Mouse (Mus musculus) forebrain, embryonic 14.5 days (tissue): ENCODE results near the gene Acaca. TPM values are rescaled to one million over a fixed set of nuclear protein-coding genes. Genes with fewer than 3 reads are reported as not detected.
"Not testable (repeated sequence)": the region's sequence is repeated elsewhere in the genome, so short reads cannot be mapped to it uniquely, and the experiment has no call there.

Source experiments
- ATAC-seq: fragments of 200-750 bp; cut with Nextera tagmentation; 2 replicates; pipeline ENCODE4 v1.8.0; 2017; ENCODE audit warnings: mild to moderate bottlenecking, moderate library complexity
- DNase-seq: peaks from one replicate; pipeline ENCODE4 v3.0.0-alpha.2; 2015; ENCODE audit warnings: low spot score
- H3K27ac ChIP-seq: fragments of 300-500 bp; sonication (generic); 2 replicates; pipeline ENCODE4 v1.5.1; 2014; ENCODE audit warnings: low read depth, mild to moderate bottlenecking, control low read depth, low read length, moderate library complexity
- H3K27me3 ChIP-seq: fragments of 300-500 bp; sonication (generic); replicated peaks from 2 replicates; pipeline ENCODE4 v1.6.1; 2014; ENCODE audit warnings: low read length, control low read depth, mixed read lengths; ENCODE audit not compliant: control insufficient read depth, insufficient read depth
- H3K36me3 ChIP-seq: fragments of 300-500 bp; sonication (generic); 2 replicates; pipeline ENCODE4 v1.6.1; 2014; ENCODE audit warnings: low read length, control low read depth; ENCODE audit not compliant: control insufficient read depth, insufficient read depth
- H3K4me1 ChIP-seq: fragments of 300-500 bp; sonication (generic); 2 replicates; pipeline ENCODE4 v1.6.1; 2014; ENCODE audit warnings: antibody characterized with exemption, low read length, control low read depth; ENCODE audit not compliant: control insufficient read depth, insufficient read depth
- H3K4me2 ChIP-seq: fragments of 300-500 bp; sonication (generic); 2 replicates; pipeline ENCODE4 v1.6.1; 2014; ENCODE audit warnings: mild to moderate bottlenecking, control low read depth, low read length
- H3K4me3 ChIP-seq: fragments of 300-500 bp; sonication (generic); 2 replicates; pipeline ENCODE4 v1.5.1; 2014; ENCODE audit warnings: low read depth, low read length, control low read depth
- H3K9ac ChIP-seq: fragments of 300-500 bp; sonication (generic); 2 replicates; pipeline ENCODE4 v1.6.1; 2014; ENCODE audit warnings: mild to moderate bottlenecking, low read length, control low read depth, moderate library complexity
- H3K9me3 ChIP-seq: fragments of 300-500 bp; sonication (generic); replicated peaks from 2 replicates; pipeline ENCODE4 v1.6.1; 2016; ENCODE audit warnings: low read length, control low read depth, mixed read lengths; ENCODE audit not compliant: control insufficient read depth
- WGBS: fragments of 180-500 bp; shearing (Covaris S2); extraction: QIAGEN DNeasy Blood & Tissue Kit; methylation state at CpG from one replicate; pipeline ENCODE4 v1.1.7; 2014; 5-methylcytosine and 5-hydroxymethylcytosine counted together
- polyA plus RNA-seq: library from polyadenylated mRNA; unstranded; fragments of >200 nt; fragmentation: Nextera tagmentation; extraction: Ambion mirVana; gene quantifications from 2 replicates; pipeline ENCODE4 v1.2.1, GENCODE M21; 2014

Acaca gene
- polyA plus RNA-seq, 1 experiment from 2014 or later, result 24.3 TPM

DNA sequence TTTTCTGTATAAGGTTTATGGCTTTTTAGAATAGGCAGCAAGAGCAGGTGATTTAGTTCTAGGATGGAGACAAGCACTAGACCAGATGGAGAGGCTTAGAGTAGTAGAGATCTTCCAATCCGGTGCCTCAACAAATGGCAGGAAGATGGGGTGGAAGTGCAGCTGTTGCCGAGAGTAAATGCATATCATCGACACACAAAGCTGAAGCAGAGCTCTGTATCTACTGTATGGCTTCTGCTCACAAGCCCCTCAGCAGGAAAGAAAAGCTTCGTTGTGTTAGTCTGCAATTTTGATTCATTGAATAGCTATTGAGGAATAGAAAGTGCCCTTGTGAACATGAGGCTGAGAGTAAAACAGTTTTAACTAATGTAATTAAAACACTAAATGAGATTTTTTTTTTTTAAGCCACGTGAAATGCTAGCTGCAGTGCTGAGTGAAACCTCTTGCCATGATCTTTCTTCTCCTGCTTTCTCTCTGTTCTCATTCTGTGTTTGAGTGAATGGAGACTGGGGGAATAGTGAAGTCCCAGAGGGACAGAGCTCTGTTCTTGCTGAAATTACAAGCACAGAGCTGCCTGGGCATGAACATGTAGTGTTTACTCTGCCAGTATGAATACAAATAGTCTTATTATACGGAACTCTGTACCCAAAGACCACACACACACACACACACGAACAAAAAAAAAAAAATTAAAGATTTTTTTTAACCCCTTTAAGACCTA lies 194.7 kb downstream of the Acaca start:
- H3K27me3 ChIP-seq, result no peaks in the 10 kb centered on the region
- 26% methylated on average over 7 of the region's 7 CpGs for WGBS
- no peak overlapping the region for H3K4me3 ChIP-seq
- no peak overlapping the region for H3K9ac ChIP-seq
- peaks cover 7% of the 10 kb centered on the region for H3K36me3 ChIP-seq
- DNase-seq, result peak; percentile 71
- peak; percentile 72 for ATAC-seq
- H3K9me3 ChIP-seq, result no peaks in the 10 kb centered on the region
- H3K4me2 ChIP-seq, result no peak overlapping the region
- H3K4me1 ChIP-seq, result peaks cover 7% of the 10 kb centered on the region; the same call in 1 of the 2 replicates
- no peak overlapping the region; the same call in 1 of the 2 replicates for H3K27ac ChIP-seq

DNA sequence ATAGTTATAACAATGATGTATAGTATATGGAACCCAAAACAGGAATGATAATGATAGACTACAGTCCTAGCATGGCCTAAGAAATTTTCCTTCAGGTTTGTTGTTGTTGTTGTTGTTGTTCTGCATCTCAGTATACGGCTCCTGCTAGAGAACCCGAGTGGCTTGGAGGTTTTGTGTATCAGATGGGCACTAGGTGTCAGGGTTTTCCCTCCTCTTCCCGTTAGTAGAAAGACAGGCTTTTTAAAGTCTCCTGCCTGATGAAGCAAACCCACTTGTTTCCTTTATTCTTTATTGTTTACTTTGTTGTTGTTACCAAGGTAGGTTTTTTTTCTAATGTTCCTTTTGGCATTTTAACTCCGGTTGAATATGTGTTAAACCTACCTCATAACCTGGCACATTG lies 197.6 kb downstream of the Acaca start:
- Histone ChIP-seq H3K27ac (no peak overlapping the region), H3K4me3 (no peak overlapping the region), H3K9me3 (no peaks in the 10 kb centered on the region), H3K9ac (no peak overlapping the region), H3K4me2 (no peak overlapping the region), H3K36me3 (peaks cover 7% of the 10 kb centered on the region), H3K4me1 (peaks cover 7% of the 10 kb centered on the region; the same call in 1 of the 2 replicates), H3K27me3 (no peaks in the 10 kb centered on the region)
- ATAC-seq, result no peak
- peak; percentile 19 for DNase-seq
- 75% methylated on average over 4 of the region's 4 CpGs for WGBS

DNA sequence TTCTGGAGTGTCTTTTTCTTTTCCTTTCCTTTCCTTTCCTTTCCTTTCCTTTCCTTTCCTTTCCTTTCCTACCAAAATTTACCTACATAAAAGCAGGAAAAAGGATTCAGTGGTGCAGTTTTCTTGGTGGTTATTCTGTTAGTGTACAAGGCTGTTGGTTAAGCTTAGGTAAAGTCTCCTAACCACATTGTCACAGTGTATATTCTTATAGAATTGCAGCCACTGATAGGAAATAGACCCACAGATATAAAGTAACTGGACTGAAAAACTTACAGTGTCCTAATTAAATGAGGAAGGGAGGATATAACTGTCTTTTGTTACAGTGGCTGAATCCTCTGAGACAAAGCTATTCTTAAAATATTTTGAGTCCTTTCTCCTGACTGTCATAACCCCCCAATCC lies 202.9 kb downstream of the Acaca start:
- no peak overlapping the region for H3K4me3 ChIP-seq
- no peak overlapping the region for H3K9ac ChIP-seq
- H3K4me1 ChIP-seq, result no peaks in the 10 kb centered on the region
- H3K4me2 ChIP-seq, result no peak overlapping the region
- no peaks in the 10 kb centered on the region for H3K27me3 ChIP-seq
- no peaks in the 10 kb centered on the region; the same call in 1 of the 2 replicates for H3K36me3 ChIP-seq
- ATAC-seq, result no peak
- H3K27ac ChIP-seq, result no peak overlapping the region
- DNase-seq, result no peak
- no peaks in the 10 kb centered on the region for H3K9me3 ChIP-seq

DNA sequence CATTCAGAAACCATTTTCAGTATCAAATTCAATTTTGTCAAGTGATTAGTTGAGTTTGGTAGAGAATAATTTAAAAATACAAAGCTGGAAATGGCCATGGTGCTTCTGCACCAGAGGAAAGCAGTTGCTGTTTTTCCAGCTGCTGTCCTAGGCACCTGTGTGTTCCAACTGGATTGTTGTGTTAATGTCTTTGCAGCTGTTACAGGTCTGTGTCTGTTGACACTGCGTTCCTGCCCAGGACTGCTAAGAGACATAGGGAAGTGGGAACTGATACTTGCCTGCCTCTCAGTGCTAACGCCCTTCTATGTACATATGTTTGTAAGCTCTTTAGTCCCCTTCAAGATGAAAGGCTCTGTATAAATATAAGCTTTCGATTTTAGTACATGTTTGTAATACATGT lies 203.4 kb downstream of the Acaca start:
- DNase-seq, result no peak
- H3K4me3 ChIP-seq, result no peak overlapping the region
- no peak overlapping the region for H3K4me2 ChIP-seq
- no peaks in the 10 kb centered on the region for H3K27me3 ChIP-seq
- WGBS, result 87% methylated on average over 3 of the region's 3 CpGs
- H3K36me3 ChIP-seq, result no peaks in the 10 kb centered on the region; the same call in 1 of the 2 replicates
- no peak overlapping the region for H3K27ac ChIP-seq
- no peak overlapping the region for H3K9ac ChIP-seq
- no peaks in the 10 kb centered on the region for H3K9me3 ChIP-seq
- H3K4me1 ChIP-seq, result no peaks in the 10 kb centered on the region
- ATAC-seq, result no peak

DNA sequence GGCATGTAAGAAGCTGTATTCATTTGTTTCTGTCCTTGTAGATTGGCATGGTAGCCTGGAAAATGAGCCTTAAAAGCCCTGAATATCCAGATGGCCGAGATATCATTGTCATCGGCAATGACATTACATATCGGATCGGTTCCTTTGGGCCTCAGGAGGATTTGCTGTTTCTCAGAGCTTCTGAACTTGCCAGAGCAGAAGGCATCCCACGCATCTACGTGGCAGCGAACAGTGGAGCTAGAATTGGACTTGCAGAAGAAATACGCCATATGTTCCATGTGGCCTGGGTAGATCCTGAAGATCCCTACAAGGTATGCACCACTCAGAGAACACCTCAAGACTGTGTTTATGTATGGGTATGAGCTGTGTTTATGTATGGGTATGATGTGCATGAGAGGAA lies 208.8 kb downstream of the Acaca start:
- ATAC-seq, H3K9me3 ChIP-seq: not testable (repeated sequence)
- WGBS, result 97% methylated on average over 5 of the region's 8 CpGs

DNA sequence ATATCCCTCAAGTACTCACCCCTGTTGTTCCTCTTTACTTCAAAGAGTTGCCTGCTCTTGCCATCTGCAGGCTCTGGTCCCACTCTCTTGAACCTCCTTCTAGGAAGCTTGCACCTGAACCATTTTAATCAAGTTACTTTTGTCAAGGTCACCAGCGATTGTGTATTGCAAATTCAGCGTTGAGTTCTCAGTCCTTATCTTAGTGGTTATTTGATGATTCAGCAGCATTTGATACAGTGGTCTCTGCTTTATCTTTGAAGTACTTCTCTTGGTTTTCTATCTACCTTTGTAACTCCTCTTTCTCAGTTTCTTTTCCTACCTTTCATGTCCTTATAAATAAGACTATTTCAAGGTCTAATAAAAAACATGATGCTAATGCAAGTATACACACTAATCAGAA lies 211.2 kb downstream of the Acaca start:
- Histone ChIP-seq H3K9ac (no peak overlapping the region), H3K9me3 (no peaks in the 10 kb centered on the region), H3K4me2 (no peak overlapping the region), H3K4me3 (no peak overlapping the region), H3K36me3 (peaks cover 9% of the 10 kb centered on the region), H3K4me1 (no peaks in the 10 kb centered on the region), H3K27ac (no peak overlapping the region), H3K27me3 (no peaks in the 10 kb centered on the region)
- DNase-seq (no peak), ATAC-seq (no peak)
- 90% methylated on average over 2 of the region's 2 CpGs for WGBS

More for the DNA sequence above, 208.8 kb downstream of the Acaca start:
- H3K4me3 ChIP-seq, H3K27me3 ChIP-seq, H3K4me1 ChIP-seq, DNase-seq, H3K9ac ChIP-seq, H3K4me2 ChIP-seq, H3K36me3 ChIP-seq, H3K27ac ChIP-seq: not testable (repeated sequence)

DNA sequence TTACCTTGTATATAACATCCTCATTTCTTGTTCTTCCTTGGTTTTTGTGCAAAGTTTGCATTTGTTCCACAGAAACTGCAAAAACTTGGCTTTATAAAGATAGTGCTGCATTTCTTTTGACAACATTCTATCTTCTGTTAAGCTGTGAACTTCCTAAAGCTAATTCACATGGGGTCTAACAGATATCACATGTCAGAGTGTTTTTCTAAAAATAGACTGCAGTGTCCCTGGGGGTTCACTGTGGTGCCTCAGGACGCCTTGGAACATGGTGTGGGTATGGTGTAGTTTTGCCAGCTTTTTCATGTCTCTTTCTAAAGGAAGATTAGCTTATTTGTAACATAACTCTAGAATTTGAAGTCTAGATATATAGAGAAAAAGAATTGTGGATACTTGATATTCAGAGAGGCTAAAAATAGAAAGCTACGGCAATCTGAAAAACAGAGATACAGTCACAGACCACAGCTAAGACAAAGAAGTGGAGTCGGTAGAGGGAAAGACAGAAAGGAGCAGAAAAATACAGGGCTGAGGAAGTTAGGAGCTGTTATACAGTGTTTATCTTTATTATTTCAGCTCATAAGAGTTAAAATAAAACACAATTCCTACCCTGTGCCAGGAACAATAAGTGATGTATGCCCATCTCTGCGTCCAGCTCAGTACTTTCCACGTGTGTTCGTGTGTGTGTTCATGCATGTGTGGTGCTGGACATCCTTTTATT lies 215.2 kb downstream of the Acaca start:
- Histone ChIP-seq H3K9ac (no peak overlapping the region), H3K27ac (no peak overlapping the region), H3K27me3 (no peaks in the 10 kb centered on the region), H3K4me1 (peaks cover 17% of the 10 kb centered on the region), H3K4me3 (no peak overlapping the region), H3K36me3 (peaks cover 5% of the 10 kb centered on the region; the same call in 1 of the 2 replicates), H3K4me2 (no peak overlapping the region), H3K9me3 (no peaks in the 10 kb centered on the region)
- ATAC-seq (no peak), DNase-seq (no peak)
- 85% methylated on average over 6 of the region's 6 CpGs for WGBS

DNA sequence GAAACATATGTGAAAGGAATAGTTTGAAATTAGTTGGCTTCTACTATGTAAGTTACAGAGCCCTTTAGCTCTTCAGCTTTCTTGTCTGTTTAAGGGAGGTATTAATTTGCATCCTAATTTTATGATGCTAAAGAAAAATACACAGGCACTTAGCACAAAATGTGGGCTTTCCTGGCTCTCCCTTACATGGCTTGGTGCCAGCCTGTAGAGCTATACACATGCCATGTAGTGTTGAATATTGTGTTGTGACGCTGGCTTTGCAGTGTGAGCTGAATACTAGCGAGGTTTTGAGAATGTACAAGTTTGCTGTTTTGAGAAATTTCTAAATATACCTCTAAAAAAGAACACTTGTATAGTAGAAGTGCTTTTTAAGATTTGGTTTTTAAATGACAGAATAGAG lies 218.3 kb downstream of the Acaca start:
- H3K36me3 ChIP-seq, result no peaks in the 10 kb centered on the region
- ATAC-seq, result peak; percentile 78
- H3K4me3 ChIP-seq, result no peak overlapping the region
- no peaks in the 10 kb centered on the region for H3K9me3 ChIP-seq
- H3K27ac ChIP-seq, result no peak overlapping the region
- no peaks in the 10 kb centered on the region for H3K27me3 ChIP-seq
- peaks cover 26% of the 10 kb centered on the region for H3K4me1 ChIP-seq
- no peak overlapping the region for H3K4me2 ChIP-seq
- WGBS, result 26% methylated on average over 2 of the region's 2 CpGs
- peak; percentile 86 for DNase-seq
- H3K9ac ChIP-seq, result no peak overlapping the region
